Mouse (Mus musculus) limb, embryonic 11.5 days (tissue): ENCODE results near the gene Slc22a8. TPM values are rescaled to one million over a fixed set of nuclear protein-coding genes. Genes with fewer than 3 reads are reported as not detected.

Source experiments
- ATAC-seq: fragments of 200-750 bp; cut with Nextera tagmentation; 2 replicates; pipeline ENCODE4 v1.8.0; 2017; ENCODE audit warnings: low read depth; ENCODE audit not compliant: insufficient number of reproducible peaks, low FRiP score, low TSS enrichment
- DNase-seq: peaks from one replicate; pipeline ENCODE4 v3.0.0-alpha.2; 2015; ENCODE audit warnings: low spot score
- H3K27ac ChIP-seq: fragments of 300-500 bp; sonication (generic); replicated peaks from 2 replicates; pipeline ENCODE4 v1.5.1; 2014; ENCODE audit warnings: low read depth, mild to moderate bottlenecking, low read length
- H3K27me3 ChIP-seq: fragments of 300-500 bp; sonication (generic); 2 replicates; pipeline ENCODE4 v1.6.1; 2014; ENCODE audit warnings: mild to moderate bottlenecking, low read length, mixed read lengths; ENCODE audit not compliant: control insufficient read depth, insufficient read depth
- H3K36me3 ChIP-seq: fragments of 300-500 bp; sonication (generic); 2 replicates; pipeline ENCODE4 v1.6.1; 2014; ENCODE audit warnings: mild to moderate bottlenecking, low read length, moderate library complexity, mixed read lengths; ENCODE audit not compliant: control insufficient read depth, insufficient read depth
- H3K4me1 ChIP-seq: fragments of 300-500 bp; sonication (generic); 2 replicates; pipeline ENCODE4 v1.6.1; 2014; ENCODE audit warnings: low read length, mixed read lengths; ENCODE audit not compliant: control insufficient read depth, insufficient read depth
- H3K4me2 ChIP-seq: fragments of 300-500 bp; sonication (generic); 2 replicates; pipeline ENCODE4 v1.6.1; 2014; ENCODE audit warnings: low read depth, mild to moderate bottlenecking, moderate library complexity; ENCODE audit not compliant: severe bottlenecking
- H3K4me3 ChIP-seq: fragments of 300-500 bp; sonication (generic); 2 replicates; pipeline ENCODE4 v1.5.1; 2014; ENCODE audit warnings: low read depth, low read length
- H3K9ac ChIP-seq: fragments of 300-500 bp; sonication (generic); 2 replicates; pipeline ENCODE4 v1.6.1; 2014; ENCODE audit warnings: mild to moderate bottlenecking, low read length
- H3K9me3 ChIP-seq: fragments of 300-500 bp; sonication (generic); 2 replicates; pipeline ENCODE4 v1.6.1; 2016; ENCODE audit warnings: low read length; ENCODE audit not compliant: control insufficient read depth
- WGBS: fragments of 180-500 bp; shearing (Covaris S2); extraction: QIAGEN DNeasy Blood & Tissue Kit; methylation state at CpG from one replicate; pipeline ENCODE4 v1.1.7; 2014; 5-methylcytosine and 5-hydroxymethylcytosine counted together
- polyA plus RNA-seq: library from polyadenylated mRNA; unstranded; fragments of >200 nt; fragmentation: Nextera tagmentation; extraction: Ambion mirVana; gene quantifications from 2 replicates; pipeline ENCODE4 v1.2.1, GENCODE M21; 2014

The Slc22a8 gene
- polyA plus RNA-seq, 1 experiment from 2014 or later, result not detected

- Histone ChIP-seq H3K9me3 (no peaks in the 10 kb centered on the region), H3K36me3 (no peaks in the 10 kb centered on the region), H3K27ac (no peak overlapping the region), H3K4me2 (no peak overlapping the region), H3K4me3 (no peak overlapping the region), H3K9ac (no peak overlapping the region), H3K4me1 (no peaks in the 10 kb centered on the region), H3K27me3 (no peaks in the 10 kb centered on the region)
- WGBS, result 71% methylated on average over 3 of the region's 3 CpGs
- DNase-seq (no peak), ATAC-seq (no peak)
Measured at GRCm38 (mm10) chr19:8602914-8603313, 11.9 kb downstream of the Slc22a8 start.

GRCm38 (mm10) chr19:8604536-8605240 is 13.6 kb downstream of the Slc22a8 start:
- H3K27ac ChIP-seq, result no peak overlapping the region
- no peak overlapping the region for H3K4me2 ChIP-seq
- no peaks in the 10 kb centered on the region for H3K9me3 ChIP-seq
- no peak overlapping the region for H3K9ac ChIP-seq
- H3K36me3 ChIP-seq, result no peaks in the 10 kb centered on the region
- no peak for DNase-seq
- WGBS, result 90% methylated on average over 8 of the region's 8 CpGs
- no peaks in the 10 kb centered on the region for H3K27me3 ChIP-seq
- H3K4me3 ChIP-seq, result no peak overlapping the region
- no peaks in the 10 kb centered on the region for H3K4me1 ChIP-seq
- ATAC-seq, result no peak

- Histone ChIP-seq H3K36me3 (no peaks in the 10 kb centered on the region), H3K4me1 (no peaks in the 10 kb centered on the region), H3K9ac (no peak overlapping the region), H3K27me3 (no peaks in the 10 kb centered on the region), H3K27ac (no peak overlapping the region), H3K4me3 (no peak overlapping the region), H3K4me2 (no peak overlapping the region), H3K9me3 (no peaks in the 10 kb centered on the region)
- ATAC-seq, result no peak
- 93% methylated on average over 3 of the region's 3 CpGs for WGBS
- no peak for DNase-seq
Measured at GRCm38 (mm10) chr19:8605241-8605558, 14.1 kb downstream of the Slc22a8 start.

GRCm38 (mm10) chr19:8611358-8612123 is 20.5 kb downstream of the Slc22a8 start:
- ATAC-seq, result no peak
- 79% methylated on average over 8 of the region's 8 CpGs for WGBS
- no peak overlapping the region for H3K4me3 ChIP-seq

GRCm38 (mm10) chr19:8613111-8613510 is 22.1 kb downstream of the Slc22a8 start:
- DNase-seq (no peak), ATAC-seq (no peak)
- Histone ChIP-seq H3K9ac (no peak overlapping the region), H3K4me1 (no peaks in the 10 kb centered on the region), H3K27ac (no peak overlapping the region), H3K4me3 (no peak overlapping the region), H3K36me3 (no peaks in the 10 kb centered on the region), H3K9me3 (no peaks in the 10 kb centered on the region), H3K4me2 (no peak overlapping the region), H3K27me3 (no peaks in the 10 kb centered on the region)
- 39% methylated on average over 2 of the region's 2 CpGs for WGBS

More at GRCm38 (mm10) chr19:8611358-8612123, 20.5 kb downstream of the Slc22a8 start:
- Histone ChIP-seq H3K27ac (no peak overlapping the region), H3K27me3 (no peaks in the 10 kb centered on the region), H3K9ac (no peak overlapping the region), H3K4me2 (no peak overlapping the region), H3K4me1 (no peaks in the 10 kb centered on the region), H3K36me3 (no peaks in the 10 kb centered on the region), H3K9me3 (no peaks in the 10 kb centered on the region)
- DNase-seq, result no peak

- H3K9me3 ChIP-seq, result no peaks in the 10 kb centered on the region
- no peak overlapping the region for H3K27ac ChIP-seq
- no peak overlapping the region for H3K4me2 ChIP-seq
- WGBS, result 40% methylated on average over 2 of the region's 2 CpGs
- no peaks in the 10 kb centered on the region for H3K36me3 ChIP-seq
- ATAC-seq (no peak), DNase-seq (no peak)
- H3K4me3 ChIP-seq, result no peak overlapping the region
- H3K9ac ChIP-seq, result no peak overlapping the region
- H3K4me1 ChIP-seq, result no peaks in the 10 kb centered on the region
- no peaks in the 10 kb centered on the region for H3K27me3 ChIP-seq
Measured at GRCm38 (mm10) chr19:8614343-8614742, 23.3 kb downstream of the Slc22a8 start.

GRCm38 (mm10) chr19:8616314-8616713 is 25.3 kb downstream of the Slc22a8 start:
- H3K36me3 ChIP-seq, result no peaks in the 10 kb centered on the region

GRCm38 (mm10) chr19:8617904-8618303 is 26.9 kb downstream of the Slc22a8 start, which contains the start of gene Slc22a6:
Gene Slc22a6 (plus strand): TSS chr19:8618039.
- no peak within 1 kb of the TSS for H3K4me2 ChIP-seq
- ATAC-seq, result no peak
- H3K9ac ChIP-seq, result no peak within 1 kb of the TSS
- H3K27ac ChIP-seq, result no peak within 1 kb of the TSS
- no peaks in the 10 kb centered on the region for H3K36me3 ChIP-seq
- no peaks in the 10 kb centered on the region for H3K27me3 ChIP-seq
- WGBS, result 31% methylated on average over 7 of the region's 7 CpGs
- H3K9me3 ChIP-seq, result no peaks in the 10 kb centered on the region
- H3K4me1 ChIP-seq, result no peaks in the 10 kb centered on the region
- H3K4me3 ChIP-seq, result no peak within 1 kb of the TSS
- no peak for DNase-seq

More at GRCm38 (mm10) chr19:8616314-8616713, 25.3 kb downstream of the Slc22a8 start:
- WGBS, result 76% methylated on average over 4 of the region's 4 CpGs
- no peak for DNase-seq
- Histone ChIP-seq H3K9ac (no peak overlapping the region), H3K27me3 (no peaks in the 10 kb centered on the region), H3K9me3 (no peaks in the 10 kb centered on the region), H3K27ac (no peak overlapping the region), H3K4me3 (no peak overlapping the region), H3K4me1 (no peaks in the 10 kb centered on the region), H3K4me2 (no peak overlapping the region)
- no peak for ATAC-seq
